Mouse (Mus musculus) heart, adult 2 months (tissue): Measurements from ENCODE around the gene Prpf6.

Experiments used
- CTCF ChIP-seq: fragments of 200-600 bp; IDR thresholded peaks from 2 replicates; pipeline ENCODE4 v1.8.1; 2022; ENCODE audit warnings: antibody characterized with exemption, mild to moderate bottlenecking, moderate library complexity
- EP300 ChIP-seq: fragments of 200-500 bp; IDR thresholded peaks from 2 replicates; pipeline ENCODE4 v1.6.1; 2011; ENCODE audit warnings: low read depth, low read length, control low read depth; ENCODE audit not compliant: insufficient read depth
- POLR2A ChIP-seq: fragments of 200-500 bp; IDR thresholded peaks from 2 replicates; pipeline ENCODE4 v1.6.1; 2011; ENCODE audit warnings: mild to moderate bottlenecking, low read depth, low read length, control low read depth; ENCODE audit not compliant: insufficient read depth

- TF ChIP-seq EP300 (no peak), POLR2A (no peak), CTCF (no peak)
Observed at GRCm38 (mm10) chr2:181576613-181577012, 15.1 kb upstream of the Prpf6 start.
